ENCODE assay signal across 9 mouse cellular contexts in genomic region chr14:40914701-40915100, GRCm38 (mm10). TPM values are rescaled to one million over a fixed set of nuclear protein-coding genes. Genes with fewer than 3 reads are reported as not detected.
A peak's percentile ranks its signal among the peaks of the same experiment; 100 is the strongest.
DNase-seq lines count a peak whose midpoint lies in the region; ATAC-seq and TF ChIP-seq lines count a peak whose summit lies in the region.
"Had no signal": no experiment of that assay in that cellular context is flagged by ENCODE, and none has a peak within 500 bp of the region (broad histone marks: within the 10 kb centered on the region; RNA-seq: fewer than 3 reads in every experiment).

No protein-coding gene starts in this region.

- no peak overlapping the region for H3K9ac ChIP-seq in embryonic facial prominence, embryonic 14.5 days (ENCODE audit: low read depth, low read length)
- H3K9ac ChIP-seq in liver, postnatal 0 days (replicated peaks), result no peak overlapping the region
- H3K9ac ChIP-seq in forebrain, embryonic 16.5 days (replicated peaks; ENCODE audit: low read depth, low read length), result no peak overlapping the region

- peak overlapping the region; percentile 0; the same call in 1 of the 2 replicates for H3K27ac ChIP-seq in embryonic facial prominence, embryonic 14.5 days (replicated peaks; ENCODE audit: low read depth, low read length)
- H3K27ac ChIP-seq in liver, postnatal 0 days (ENCODE audit: low read depth), result 0 out of 2 replicates have a peak overlapping the region, but pooled peaks have one; percentile 22
- no peak overlapping the region for H3K27ac ChIP-seq in forebrain, embryonic 16.5 days (ENCODE audit: low read length)

- H3K4me3 ChIP-seq in embryonic facial prominence, embryonic 14.5 days (ENCODE audit: low read depth, low read length), result no peak overlapping the region
- H3K4me3 ChIP-seq in liver, postnatal 0 days (ENCODE audit: low read depth, low read length), result no peak overlapping the region
- no peak overlapping the region for H3K4me3 ChIP-seq in forebrain, embryonic 16.5 days (replicated peaks; ENCODE audit: low read length)

- H3K36me3 ChIP-seq in embryonic facial prominence, embryonic 14.5 days (ENCODE audit: control insufficient read depth, insufficient read depth, low read length), result peaks cover 51% of the 10 kb centered on the region
- peaks cover 64% of the 10 kb centered on the region for H3K36me3 ChIP-seq in liver, postnatal 0 days (replicated peaks; ENCODE audit: insufficient read depth, low read length)
- H3K36me3 ChIP-seq in forebrain, embryonic 16.5 days (ENCODE audit: control insufficient read depth, insufficient read depth), result peaks cover 23% of the 10 kb centered on the region

- 75% methylated on average over 3 of the region's 3 CpGs for WGBS in embryonic facial prominence, embryonic 14.5 days
- WGBS in liver, postnatal 0 days (ENCODE audit: insufficient replicate concordance), result 82% methylated on average over 3 of the region's 3 CpGs
- 82% methylated on average over 3 of the region's 3 CpGs for WGBS in forebrain, embryonic 16.5 days

- TF ChIP-seq EP300 in liver, postnatal 0 days (IDR thresholded peaks at IDR 0.05; ENCODE audit: low read depth), result 0 out of 2 replicates have a peak, but pooled peaks have one; percentile 47

- no peaks in the 10 kb centered on the region for H3K27me3 ChIP-seq in embryonic facial prominence, embryonic 14.5 days (replicated peaks; ENCODE audit: control insufficient read depth, insufficient read depth, low read length)
- no peaks in the 10 kb centered on the region for H3K27me3 ChIP-seq in liver, postnatal 0 days (ENCODE audit: insufficient read depth, low read length)
- no peaks in the 10 kb centered on the region for H3K27me3 ChIP-seq in forebrain, embryonic 16.5 days (replicated peaks; ENCODE audit: control insufficient read depth, insufficient read depth, low read length)

- DNase-seq in kidney, adult 18-20 months, result peak; percentile 50
- DNase-seq in kidney, adult 11 months, result no peak
- DNase-seq in embryonic facial prominence, embryonic 14.5 days (ENCODE audit: low spot score), result peak; percentile 64
- DNase-seq in kidney, adult 8-10 months, result peak; percentile 44 to 54
- DNase-seq in liver, postnatal 0 days, result no peak
- no peak for DNase-seq in embryo, embryonic 10 days (ENCODE audit: low spot score)
- DNase-seq: thymus, adult 2 months had no signal

- no peak overlapping the region for H3K4me2 ChIP-seq in embryonic facial prominence, embryonic 14.5 days (ENCODE audit: low read depth, low read length)
- H3K4me2 ChIP-seq in liver, postnatal 0 days (ENCODE audit: low read depth, low read length), result no peak overlapping the region
- H3K4me2 ChIP-seq in forebrain, embryonic 16.5 days (ENCODE audit: low read length), result no peak overlapping the region

- H3K9me3 ChIP-seq in embryonic facial prominence, embryonic 14.5 days (ENCODE audit: control insufficient read depth, low read length), result no peaks in the 10 kb centered on the region
- no peaks in the 10 kb centered on the region for H3K9me3 ChIP-seq in liver, postnatal 0 days (ENCODE audit: low read length)
- no peaks in the 10 kb centered on the region for H3K9me3 ChIP-seq in forebrain, embryonic 16.5 days (ENCODE audit: control insufficient read depth, low read length)
- H3K9me3 ChIP-seq: G1E had no signal

- TF ChIP-seq CTCF in liver, postnatal 0 days (IDR thresholded peaks at IDR 0.05; ENCODE audit: low read depth), result no peak

- peak; percentile 39; the same call in 1 of the 2 replicates for ATAC-seq in embryonic facial prominence, embryonic 14.5 days (ENCODE audit: low read depth)
- peak; percentile 42; the same call in 1 of the 2 replicates for ATAC-seq in liver, postnatal 0 days
- no peak for ATAC-seq in forebrain, embryonic 16.5 days

- H3K4me1 ChIP-seq in embryonic facial prominence, embryonic 14.5 days (ENCODE audit: control insufficient read depth, insufficient read depth, low read length), result no peaks in the 10 kb centered on the region
- H3K4me1 ChIP-seq in liver, postnatal 0 days (ENCODE audit: insufficient read depth), result peaks cover 16% of the 10 kb centered on the region
- H3K4me1 ChIP-seq in forebrain, embryonic 16.5 days (replicated peaks; ENCODE audit: control insufficient read depth, insufficient read depth, low read length), result no peaks in the 10 kb centered on the region

RNA-seq across cellular contexts. Expression of gene Sh2d4b, which starts 21.6 kb away (rescaled TPM):
- 1.8 and 1.9 TPM in 2 replicates for polyA plus RNA-seq in embryonic facial prominence, embryonic 14.5 days (2014; fragmentation: Nextera tagmentation; extraction: Ambion mirVana)
- polyA plus RNA-seq in liver, postnatal 0 days (2015; fragmentation: Nextera tagmentation; extraction: Ambion mirVana), result 0.05 and 0.13 TPM in 2 replicates
- 1.2 and 1.7 TPM in 2 replicates for polyA plus RNA-seq in forebrain, embryonic 16.5 days (2015; fragmentation: Nextera tagmentation; extraction: Ambion mirVana)

RNA-seq across cellular contexts. Expression of gene Tspan14, which starts 51.9 kb away (rescaled TPM):
- 72.7 and 76.2 TPM in 2 replicates for polyA plus RNA-seq in embryonic facial prominence, embryonic 14.5 days (2014; fragmentation: Nextera tagmentation; extraction: Ambion mirVana)
- 22.0 and 24.9 TPM in 2 replicates for polyA plus RNA-seq in liver, postnatal 0 days (2015; fragmentation: Nextera tagmentation; extraction: Ambion mirVana)
- polyA plus RNA-seq in forebrain, embryonic 16.5 days (2015; fragmentation: Nextera tagmentation; extraction: Ambion mirVana), result 90.0 and 102 TPM in 2 replicates

Comparison
In these comparisons a context has a peak if more than half of its experiments do, and no peak if none do; other contexts are left out.
1. DNase-seq: peak in kidney, adult 18-20 months (single experiment), embryonic facial prominence, embryonic 14.5 days (single experiment) and kidney, adult 8-10 months (2 of 2); none in kidney, adult 11 months (single experiment), liver, postnatal 0 days (single experiment) and embryo, embryonic 10 days (single experiment).